Mouse (Mus musculus): ENCODE measurements at regions not wholly inside any gene's neighbourhood (a gene's known extent, or its start where the extent isn't known, plus 50 kb on each side); places are given as distances from the start of the nearest gene placed in this dataset.

GRCm38 (mm10) chr15:55962093-55962492 is 1515.3 kb downstream of the Slc22a22 start:
- TF ChIP-seq POLR2A (IDR thresholded peaks at IDR 0.05; ENCODE audit: borderline replicate concordance, low read depth, low read length) (no peak), CTCF (IDR thresholded peaks at IDR 0.05; ENCODE audit: low read depth, low read length) (no peak)

All from bone marrow macrophage, adult 2 months (primary cell).